Mouse (Mus musculus): ENCODE results near the gene Gm12888. TPM values are rescaled to one million over a fixed set of nuclear protein-coding genes. Genes with fewer than 3 reads are reported as not detected.

The Gm12888 gene
- not detected for total RNA-seq (2023)

DNA sequence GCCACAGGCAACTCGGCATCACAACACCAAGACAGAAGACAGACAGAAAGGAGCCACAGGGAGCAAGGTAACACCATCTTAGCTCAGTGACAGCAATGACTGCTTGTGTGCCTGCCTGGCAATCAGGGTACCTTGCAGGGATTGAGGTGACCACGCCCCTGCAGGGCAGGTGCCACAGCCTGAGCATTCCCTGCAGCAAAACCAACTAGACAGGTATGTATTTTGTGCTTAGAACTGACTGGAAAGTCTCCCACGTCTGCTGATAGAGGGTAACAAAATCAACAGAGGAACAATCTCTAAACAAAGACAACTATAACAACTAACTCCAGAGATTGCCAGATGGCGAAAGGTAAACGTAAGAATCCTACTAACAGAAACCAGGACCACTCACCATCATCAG lies at the start of gene Gm12888:
TSS of gene Gm12888 (minus strand) at position 101 of the 400 bp plus-strand sequence.

Other genes starting within 250 kb of the Gm12888 start
- gene Zmpste24, start 226.7 kb downstream of the Gm12888 start, total RNA-seq (2023) = 10 to 100 TPM; 20.5 to 21.4 TPM
- not detected for gene Tmco2, start 215.7 kb downstream of the Gm12888 start, total RNA-seq (2023)
- 10 to 100 TPM; 45.0 to 45.2 TPM for gene Rlf, start 109.8 kb downstream of the Gm12888 start, total RNA-seq (2023)
- gene Gm12886, start 98.2 kb upstream of the Gm12888 start, total RNA-seq (2023) = not detected